Mouse (Mus musculus): Measurements from ENCODE around the gene Tas2r119.

Gene Tas2r119

DNA sequence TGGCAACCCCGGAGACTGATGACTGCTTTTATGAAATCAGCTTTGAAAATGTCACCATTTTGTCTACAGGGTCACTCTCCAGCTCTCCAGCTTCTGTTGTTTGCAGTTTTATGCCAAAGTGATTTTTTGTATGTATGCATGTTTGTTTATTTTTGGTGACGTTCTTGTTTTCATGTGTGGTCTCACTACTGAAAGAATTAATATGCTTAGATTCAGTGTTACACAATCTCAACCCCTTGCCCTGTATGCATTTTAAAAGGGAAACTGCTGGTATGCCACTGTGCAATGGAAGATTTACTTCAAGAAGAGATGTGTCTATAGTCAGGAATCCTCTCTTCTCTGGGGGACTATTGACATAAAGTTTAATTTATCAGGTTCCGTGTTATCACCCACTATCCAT, 48.3 kb downstream of the Tas2r119 start:
- in situ Hi-C loops (cut with MboI, MseI) = no loop called here

DNA sequence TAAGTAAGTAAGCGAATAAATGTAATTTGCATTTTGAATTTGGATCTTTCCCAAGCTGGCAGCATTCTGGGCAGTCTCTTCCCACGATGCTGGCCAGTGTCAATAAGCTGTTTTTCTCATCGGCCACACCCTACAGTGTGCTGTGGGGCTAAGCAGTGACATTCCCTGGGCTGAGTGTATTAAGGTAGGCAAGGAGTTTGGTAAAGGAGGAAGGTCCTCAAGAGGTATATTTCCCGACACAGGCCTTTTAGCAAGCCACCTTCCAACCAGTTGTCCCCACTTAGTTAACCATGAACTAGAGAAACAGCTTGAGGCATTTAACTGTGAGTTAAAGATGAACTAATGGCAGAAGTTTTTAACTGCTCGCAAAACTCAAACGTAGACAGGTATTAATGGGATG, 49.3 kb downstream of the Tas2r119 start:
- in situ Hi-C loops (cut with MboI, MseI) = no loop called here

- in situ Hi-C loops (cut with MboI, MseI) = no loop called here
These were observed 49.9 kb downstream of the Tas2r119 start for GRCm38 (mm10) chr15:32226888-32227395.
